Comparison of ENCODE assay signal across 11 mouse cellular contexts in genomic region chr17:55367464-55368207, GRCm38 (mm10).
DNase-seq lines count a peak whose midpoint lies in the region; ATAC-seq and TF ChIP-seq lines count a peak whose summit lies in the region.
"Had no signal": no experiment of that assay in that cellular context is flagged by ENCODE, and none has a peak within 500 bp of the region (broad histone marks: within the 10 kb centered on the region; RNA-seq: fewer than 3 reads in every experiment).

No protein-coding gene starts in this region.

- no peak for ATAC-seq in heart, embryonic 12.5 days (ENCODE audit: insufficient number of reproducible peaks, low FRiP score)
- ATAC-seq in liver, postnatal 0 days, result no peak

- H3K9ac ChIP-seq in heart, embryonic 12.5 days, result no peak overlapping the region
- no peak overlapping the region for H3K9ac ChIP-seq in liver, postnatal 0 days (replicated peaks)
- H3K9ac ChIP-seq: limb, embryonic 15.5 days had no signal

- WGBS in heart, embryonic 12.5 days, result 75% methylated on average over 7 of the region's 7 CpGs
- WGBS in liver, postnatal 0 days (ENCODE audit: insufficient replicate concordance), result 80% methylated on average over 7 of the region's 7 CpGs

- H3K4me1 ChIP-seq in heart, embryonic 12.5 days (replicated peaks), result no peaks in the 10 kb centered on the region
- no peaks in the 10 kb centered on the region for H3K4me1 ChIP-seq in liver, postnatal 0 days (ENCODE audit: insufficient read depth)
- H3K4me1 ChIP-seq: limb, embryonic 15.5 days had no signal

- TF ChIP-seq CTCF in liver, postnatal 0 days (IDR thresholded peaks at IDR 0.05; ENCODE audit: low read depth), result no peak

- intact Hi-C loops in left cerebral cortex, postnatal 25 days (cut with DNase I), result no loop called here

- no peaks in the 10 kb centered on the region for H3K9me3 ChIP-seq in heart, embryonic 12.5 days (replicated peaks)
- 0 out of 2 replicates have a peak, but pooled peaks cover under 1% of the 10 kb centered on the region for H3K9me3 ChIP-seq in liver, postnatal 0 days (ENCODE audit: low read length)
- H3K9me3 ChIP-seq: limb, embryonic 15.5 days had no signal

- H3K4me3 ChIP-seq in heart, embryonic 12.5 days, result no peak overlapping the region
- no peak overlapping the region for H3K4me3 ChIP-seq in liver, postnatal 0 days (ENCODE audit: low read depth, low read length)
- H3K4me3 ChIP-seq: limb, embryonic 15.5 days had no signal

- H3K36me3 ChIP-seq in heart, embryonic 12.5 days, result no peaks in the 10 kb centered on the region
- no peaks in the 10 kb centered on the region for H3K36me3 ChIP-seq in liver, postnatal 0 days (replicated peaks; ENCODE audit: insufficient read depth, low read length)
- H3K36me3 ChIP-seq: limb, embryonic 15.5 days had no signal

- H3K27me3 ChIP-seq in heart, embryonic 12.5 days (replicated peaks), result no peaks in the 10 kb centered on the region
- no peaks in the 10 kb centered on the region for H3K27me3 ChIP-seq in liver, postnatal 0 days (ENCODE audit: insufficient read depth, low read length)
- H3K27me3 ChIP-seq: CH12.LX; limb, embryonic 15.5 days had no signal

- H3K27ac ChIP-seq in heart, embryonic 12.5 days (ENCODE audit: poor library complexity, severe bottlenecking), result no peak overlapping the region
- no peak overlapping the region for H3K27ac ChIP-seq in liver, postnatal 0 days (ENCODE audit: low read depth)
- H3K27ac ChIP-seq: limb, embryonic 15.5 days had no signal

- H3K4me2 ChIP-seq in heart, embryonic 12.5 days, result no peak overlapping the region
- no peak overlapping the region for H3K4me2 ChIP-seq in liver, postnatal 0 days (ENCODE audit: low read depth, low read length)
- H3K4me2 ChIP-seq: limb, embryonic 15.5 days had no signal

- peak; percentile 3 for DNase-seq in right cerebral cortex, adult 18-20 months
- no peak for DNase-seq in right cerebral cortex, postnatal 36 days (ENCODE audit: low spot score in 2 of 2)
- peak; percentile 32 for DNase-seq in forelimb bud, embryonic 11.5 days (ENCODE audit: low read depth, low spot score)
- DNase-seq in left cerebral cortex, postnatal 25 days (ENCODE audit: low spot score in 2 of 2), result peak; percentile 17 to 54
- no peak for DNase-seq in spleen, postnatal 14 days (ENCODE audit: low spot score in 2 of 2)
- DNase-seq in natural killer cell, adult 2 months (ENCODE audit: low spot score in 2 of 2), result no peak
- DNase-seq in liver, postnatal 0 days, result no peak
- DNase-seq: spleen, adult 18-20 months had no signal

- TF ChIP-seq EP300 in liver, postnatal 0 days (IDR thresholded peaks at IDR 0.05; ENCODE audit: low read depth), result no peak

Comparison
In these comparisons a context has a peak if more than half of its experiments do, and no peak if none do; other contexts are left out.
1. DNase-seq: peak in right cerebral cortex, adult 18-20 months (single experiment), forelimb bud, embryonic 11.5 days (single experiment) and left cerebral cortex, postnatal 25 days (2 of 2); none in right cerebral cortex, postnatal 36 days (0 of 2), spleen, postnatal 14 days (0 of 2), natural killer cell, adult 2 months (0 of 2) and liver, postnatal 0 days (single experiment).